Mouse (Mus musculus) forelimb bud, embryonic 11.5 days (tissue): ENCODE results near the gene Lmntd1.

Experiments used
- DNase-seq: peaks from one replicate; pipeline ENCODE4 v3.0.0-alpha.2; 2012; ENCODE audit warnings: low read depth, low spot score

Lmntd1 gene

DNA sequence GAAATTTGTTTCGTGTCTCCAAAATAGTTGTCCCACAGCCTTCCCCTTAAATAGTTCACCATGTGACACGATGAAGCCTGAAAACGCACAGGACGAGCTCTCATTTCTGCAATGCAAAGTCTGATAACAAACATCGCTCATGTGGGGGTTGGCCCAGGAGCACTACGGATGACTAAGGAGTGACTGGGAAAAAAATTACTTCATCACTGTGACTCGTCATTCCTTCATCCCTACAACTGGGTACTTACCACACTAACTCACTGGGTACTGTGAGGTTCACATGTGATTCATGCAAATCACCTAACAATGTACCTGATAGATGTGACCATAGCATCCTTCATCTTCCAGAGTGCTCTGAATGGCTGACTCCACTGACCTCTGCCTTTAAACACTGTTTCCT lies 118.4 kb downstream of the Lmntd1 start:
- DNase-seq = no peak

DNA sequence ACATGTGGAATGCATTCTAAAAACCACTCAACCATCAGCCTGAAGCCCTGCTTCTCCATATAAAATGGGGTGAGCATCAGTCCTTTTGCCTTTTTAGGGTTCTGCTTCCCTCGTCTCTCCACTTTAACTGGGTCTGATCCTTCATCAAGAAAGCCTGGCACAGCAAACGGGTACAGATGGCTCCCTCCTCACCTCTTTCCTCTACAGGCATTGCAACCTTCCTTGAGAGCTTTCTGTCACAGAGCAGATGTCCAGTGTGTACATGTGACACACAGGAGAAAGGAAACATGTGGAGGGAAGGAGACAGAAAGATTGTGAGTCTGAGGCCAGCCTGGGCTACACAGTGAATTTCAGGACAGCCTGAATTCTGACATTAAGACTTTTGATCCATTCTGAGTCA lies 125.9 kb downstream of the Lmntd1 start:
- no peak for DNase-seq

DNA sequence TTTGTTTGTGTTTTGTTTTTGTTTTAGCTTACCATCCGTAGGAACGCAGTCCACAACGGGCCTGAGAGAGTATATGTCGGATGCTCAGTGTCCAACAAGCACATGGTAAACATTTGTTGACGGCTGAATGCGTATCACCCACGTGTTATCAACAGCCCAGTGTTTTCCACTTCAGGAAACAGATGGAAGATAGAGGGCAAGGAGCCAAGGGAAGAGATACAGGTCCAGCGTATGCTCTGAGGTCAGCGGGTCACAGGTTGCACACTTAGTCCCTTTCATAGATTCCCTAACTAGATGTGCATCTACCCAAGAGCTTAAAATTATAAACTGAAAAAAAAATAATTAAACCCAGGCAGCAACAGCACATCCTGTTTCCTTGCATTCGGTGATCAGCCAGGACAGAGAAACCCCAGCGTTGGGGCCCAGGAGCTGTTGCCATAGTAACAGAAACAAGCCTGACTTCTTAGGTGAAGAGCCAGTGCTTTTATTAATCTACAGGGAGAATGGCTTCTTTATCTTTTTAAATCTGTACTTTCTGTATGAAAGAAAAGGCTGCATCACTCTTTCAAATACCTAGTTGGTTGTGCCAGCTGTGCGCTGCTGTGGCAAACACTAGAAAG lies 128.0 kb downstream of the Lmntd1 start:
- no peak for DNase-seq

DNA sequence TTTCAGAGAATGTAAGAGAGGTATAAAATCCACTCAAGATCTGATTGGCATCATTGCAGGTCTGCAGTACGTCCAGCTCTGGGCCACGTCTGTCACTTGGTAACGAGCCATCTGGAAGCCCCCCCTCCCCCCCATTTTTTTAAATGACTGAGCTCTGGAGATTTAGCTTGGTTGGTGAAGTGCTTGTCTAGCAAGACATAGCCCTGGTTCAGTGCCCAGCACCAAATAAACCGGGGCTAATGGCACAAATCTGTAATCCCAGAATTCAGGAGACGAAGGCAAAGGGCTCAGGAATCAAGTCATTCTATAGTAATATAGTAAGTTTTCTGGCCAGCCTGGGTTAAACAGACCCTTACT lies 130.8 kb downstream of the Lmntd1 start:
- no peak for DNase-seq

DNA sequence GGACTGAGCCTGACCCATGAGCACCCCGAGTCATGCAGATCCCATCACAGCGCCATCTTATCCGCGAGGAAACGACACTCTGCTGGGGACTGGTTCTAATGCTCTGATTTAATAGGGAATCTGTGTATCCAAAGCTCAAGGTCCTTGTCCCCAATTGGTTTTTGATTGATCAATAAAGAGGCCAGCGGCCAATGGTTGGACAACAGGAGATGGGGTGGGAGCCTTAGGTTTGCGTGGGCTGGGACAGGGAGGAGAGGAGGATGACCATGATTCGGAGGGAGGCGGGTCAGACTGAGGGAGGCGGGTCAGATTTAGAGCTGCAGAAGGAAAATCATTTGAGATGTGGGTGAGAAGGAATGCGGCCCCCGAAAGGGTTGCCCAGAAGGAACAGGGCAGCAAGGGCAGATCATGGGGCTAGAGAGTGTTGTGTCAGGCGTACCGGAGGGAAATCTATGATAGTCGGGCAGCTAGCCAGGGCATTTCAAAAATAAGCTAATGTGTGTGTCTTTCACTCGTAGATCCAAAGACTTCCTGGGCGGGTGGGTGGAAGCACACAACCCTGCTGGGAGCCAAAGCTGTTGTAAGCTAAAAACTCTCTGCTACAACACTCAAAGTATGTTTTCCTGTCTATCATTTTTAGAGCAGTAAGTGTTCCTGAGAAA lies 131.3 kb downstream of the Lmntd1 start:
- DNase-seq = no peak

DNA sequence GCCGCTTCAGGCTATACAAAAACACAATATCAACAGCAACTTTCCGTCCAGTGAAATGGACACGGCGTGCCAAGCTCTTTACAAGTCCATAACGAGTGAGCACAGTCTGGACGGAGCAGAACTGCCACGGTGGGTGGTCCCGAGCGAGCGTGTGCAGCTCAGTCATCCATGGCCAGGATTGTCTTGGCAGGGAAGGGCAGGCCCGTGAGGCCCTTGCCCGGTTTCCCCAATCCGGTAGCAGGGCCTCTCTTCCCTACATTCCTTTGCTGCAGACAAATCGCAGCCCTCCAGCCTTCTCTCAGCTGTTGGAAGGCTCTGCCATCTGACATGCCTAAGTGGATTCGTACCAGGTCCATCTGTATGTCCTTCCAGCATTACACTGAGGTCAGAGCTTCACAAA lies 132.2 kb downstream of the Lmntd1 start:
- no peak for DNase-seq

DNA sequence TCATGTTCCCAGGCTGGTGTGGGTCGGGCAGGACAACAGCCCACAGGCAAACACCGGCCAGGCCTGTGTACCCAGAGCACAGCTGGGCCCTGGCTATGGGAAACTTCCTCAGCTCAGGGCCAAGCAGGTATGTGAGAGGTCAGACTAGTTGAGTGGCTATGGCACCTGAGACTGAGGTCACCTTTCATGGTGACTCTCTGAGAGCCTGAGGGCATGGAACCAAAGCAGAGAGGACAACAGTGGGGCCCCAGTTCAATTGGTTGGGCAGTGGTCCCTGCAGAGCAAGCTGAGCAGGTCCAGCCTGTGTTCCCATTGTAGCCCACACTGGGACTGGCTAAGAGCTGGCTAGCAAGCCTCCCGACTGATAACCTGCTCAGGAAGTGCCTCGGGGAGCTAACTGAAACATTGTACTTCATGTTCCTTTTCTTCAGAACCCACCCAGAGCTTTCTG lies 135.3 kb downstream of the Lmntd1 start:
- DNase-seq = no peak

DNA sequence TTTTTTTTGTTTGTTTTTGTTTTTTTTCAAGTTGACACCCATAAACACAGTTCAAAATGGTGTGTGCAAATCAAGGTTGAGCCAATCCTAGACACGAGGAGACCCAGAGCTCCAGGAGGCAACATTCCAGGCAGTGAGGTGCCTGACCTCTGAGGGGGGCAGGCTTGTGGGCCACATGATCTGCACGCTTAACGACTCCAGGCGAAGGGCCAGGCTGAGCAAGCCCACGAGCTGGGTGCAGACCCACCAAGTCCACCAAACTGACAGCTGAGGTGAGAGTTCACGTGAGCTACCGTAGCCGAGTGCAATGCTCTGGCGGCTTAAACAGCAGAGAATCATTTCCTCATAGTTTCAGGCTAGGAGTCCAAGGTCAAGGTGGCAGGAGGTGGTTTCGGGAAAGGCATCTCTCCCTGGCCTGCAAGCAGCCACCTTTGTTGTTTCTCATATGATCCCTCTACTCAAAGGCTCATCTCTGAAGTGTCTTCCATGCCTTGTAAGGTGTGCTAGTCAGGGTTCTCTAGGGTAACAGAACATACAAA lies 136.7 kb downstream of the Lmntd1 start:
- no peak for DNase-seq

DNA sequence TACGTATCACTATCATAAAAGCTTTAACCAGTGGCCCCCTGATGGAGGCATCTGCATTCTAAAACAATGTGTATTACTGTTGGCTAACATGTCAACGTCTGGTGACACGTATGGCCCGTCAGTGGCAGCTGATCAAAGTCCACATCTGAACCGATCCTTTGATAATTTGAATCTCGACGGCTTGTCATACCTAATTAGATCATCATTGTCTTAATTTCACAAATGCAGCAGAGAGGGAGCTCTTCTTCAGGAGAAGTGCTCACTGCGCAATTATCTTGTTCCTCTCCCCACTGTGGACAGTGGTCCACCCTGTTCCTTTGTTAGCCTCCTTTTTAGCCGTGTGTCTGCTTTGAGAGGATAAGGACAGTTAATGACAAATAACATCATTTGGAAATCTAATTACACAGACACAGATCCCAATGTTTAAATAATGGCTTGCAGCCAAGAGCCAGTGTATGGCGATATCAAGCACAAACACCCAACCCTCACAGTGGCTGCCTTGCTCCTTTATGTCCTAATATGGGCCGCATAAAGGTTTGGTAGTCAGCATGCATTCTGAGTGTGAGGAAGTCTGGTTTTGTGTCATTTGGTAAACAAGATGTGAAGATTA lies 142.4 kb downstream of the Lmntd1 start:
- DNase-seq = no peak

DNA sequence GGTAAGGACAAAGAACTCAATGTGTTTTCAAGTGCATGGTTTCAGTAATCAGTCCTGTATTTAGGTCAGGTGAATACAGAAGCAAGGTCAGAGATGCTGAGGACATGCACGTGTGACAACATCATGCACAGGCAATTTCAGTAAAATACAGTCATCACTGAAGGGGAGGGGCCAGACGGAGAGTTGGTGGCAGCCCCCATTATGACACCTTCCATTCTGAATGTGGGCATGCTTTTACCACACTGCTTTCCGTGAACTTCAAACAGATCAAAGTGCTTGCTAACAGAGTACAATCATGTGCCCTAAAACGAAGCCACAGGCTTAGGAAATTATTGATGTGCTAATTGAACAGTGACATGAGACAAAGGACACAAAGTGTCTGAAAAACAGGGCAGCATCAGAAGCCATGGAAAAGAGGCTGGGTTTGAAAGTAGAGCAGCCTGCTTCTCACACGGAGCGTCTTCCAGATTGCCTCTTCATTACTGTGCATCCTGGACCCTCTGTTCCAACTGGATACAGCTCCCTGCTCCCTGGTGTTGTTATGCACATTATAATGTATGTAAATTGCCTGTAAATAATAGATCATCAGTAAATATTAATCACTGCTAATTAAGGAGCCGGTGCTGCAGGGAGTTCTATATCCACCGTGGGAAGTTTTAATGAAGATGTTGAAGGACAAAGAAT lies 144.7 kb downstream of the Lmntd1 start:
- DNase-seq = no peak

DNA sequence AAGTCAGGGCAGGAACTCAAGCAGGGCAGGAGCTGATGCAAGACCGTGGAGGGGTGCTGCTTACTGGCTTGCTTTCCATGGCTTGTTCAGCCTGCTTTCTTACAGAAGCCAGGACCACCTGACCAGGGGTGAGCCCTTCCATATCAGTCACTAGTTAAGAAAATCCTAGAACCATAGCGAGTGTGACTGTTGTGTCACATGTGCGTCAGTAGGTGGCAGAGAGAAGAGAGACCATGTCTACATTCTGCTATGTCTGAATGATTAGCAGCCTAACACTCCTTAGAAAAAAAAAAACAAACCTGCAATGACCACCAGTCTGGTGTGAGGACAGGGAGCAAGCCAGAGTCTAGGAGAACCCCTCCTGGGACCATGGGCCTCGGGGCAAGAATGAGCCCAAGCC lies 150.1 kb downstream of the Lmntd1 start:
- no peak for DNase-seq

DNA sequence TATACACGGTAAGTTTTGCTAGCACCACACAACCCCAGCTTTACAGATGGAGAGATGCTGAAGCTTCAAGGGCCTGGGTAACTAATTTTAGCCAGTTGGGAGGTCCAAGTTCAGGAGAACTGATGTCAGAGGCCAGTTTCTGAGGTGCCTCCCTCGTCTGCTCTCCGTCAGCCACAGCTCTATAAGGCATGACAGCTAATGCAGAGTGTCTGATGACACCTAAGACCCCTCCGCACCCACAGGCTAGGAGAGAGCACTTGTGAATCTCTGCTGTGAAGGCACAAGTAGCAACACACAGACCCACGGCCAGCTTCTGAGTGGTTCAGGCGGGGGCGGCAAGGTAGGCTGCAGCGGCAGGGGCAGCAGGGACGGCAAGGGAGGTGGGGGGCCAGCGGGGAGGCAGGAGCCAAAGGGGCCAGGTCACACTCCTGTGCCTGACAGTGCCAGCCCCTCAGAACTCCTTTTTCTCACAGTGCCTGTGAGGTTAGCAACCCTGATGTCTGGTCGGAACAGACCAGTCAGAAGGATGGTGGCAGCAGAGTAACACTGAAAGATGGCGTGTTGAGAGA lies 151.4 kb downstream of the Lmntd1 start:
- no peak for DNase-seq

DNA sequence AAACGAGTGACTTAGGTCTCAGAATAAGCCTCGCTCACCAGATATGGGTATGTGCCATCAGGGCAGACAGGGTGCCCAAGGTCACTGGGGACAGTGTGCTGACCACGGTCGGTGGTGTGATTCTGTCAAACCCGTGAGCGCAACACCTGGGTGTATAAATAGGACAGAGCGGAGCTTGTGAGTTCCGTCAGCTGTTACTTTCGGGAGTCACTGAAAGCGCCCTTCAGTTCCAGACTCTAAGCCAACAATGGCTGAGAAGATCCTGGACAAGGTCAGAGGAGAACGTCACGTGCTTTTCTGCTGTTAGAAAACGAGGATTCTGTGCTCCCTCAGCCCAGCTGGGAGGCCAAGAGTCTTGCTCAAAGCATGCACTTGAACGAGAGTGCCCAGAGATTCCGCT lies 157.1 kb downstream of the Lmntd1 start:
- no peak for DNase-seq

DNA sequence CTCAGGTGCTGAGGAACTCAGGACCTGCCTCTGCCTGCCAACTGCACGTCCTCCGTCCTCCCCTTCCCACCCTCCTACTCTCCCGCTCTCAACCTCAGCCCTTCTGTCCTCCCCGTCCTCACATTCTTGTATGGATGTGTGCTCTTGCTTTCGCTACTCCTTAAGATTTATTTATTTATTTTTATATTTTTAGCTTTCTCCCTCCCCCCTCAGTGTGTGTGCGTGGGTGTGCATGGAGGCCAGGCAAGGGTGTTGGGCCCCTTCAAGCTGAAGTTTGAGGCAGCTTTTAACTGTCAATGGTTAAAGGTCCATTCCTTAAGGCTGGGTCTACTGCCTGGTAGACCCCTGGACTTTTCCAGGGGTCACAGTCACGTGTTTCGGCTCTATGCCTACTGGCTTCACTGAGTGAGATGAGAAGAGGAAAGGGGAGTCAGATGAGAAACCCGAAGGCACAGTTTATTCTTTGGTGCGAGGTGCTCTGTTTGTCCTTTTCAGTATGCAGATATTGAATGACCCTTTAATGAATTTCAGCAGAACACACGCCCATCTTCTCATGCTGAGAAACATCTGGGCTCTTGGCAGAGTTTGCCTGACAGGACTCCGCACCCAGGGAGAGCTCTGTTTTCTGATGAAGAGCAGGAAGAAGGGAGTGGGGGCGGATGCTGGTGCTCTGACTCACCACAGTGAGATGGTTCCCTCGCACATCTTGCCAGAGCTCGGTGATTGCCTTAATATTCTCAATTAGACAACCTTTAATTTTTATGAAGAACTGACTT lies 163.3 kb downstream of the Lmntd1 start:
- no peak for DNase-seq

DNA sequence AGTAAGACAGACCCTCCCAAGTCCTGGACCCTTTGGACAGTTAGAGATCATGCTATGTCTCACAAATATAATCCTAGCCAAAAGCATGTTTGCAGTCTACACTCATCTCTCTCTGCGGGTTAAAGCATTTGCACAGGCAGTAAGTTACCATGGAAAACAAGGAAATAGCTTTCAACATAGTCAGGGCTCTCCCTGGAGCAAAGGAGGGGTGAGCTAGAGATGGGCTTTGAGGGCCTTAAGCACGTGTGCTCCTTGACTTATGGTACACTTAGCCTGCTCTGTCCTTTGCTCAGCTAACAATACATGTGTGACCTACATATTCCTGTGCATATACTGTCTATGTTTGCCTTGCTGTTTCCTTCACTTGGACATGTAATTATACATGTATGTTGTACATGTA lies 165.8 kb downstream of the Lmntd1 start:
- DNase-seq = no peak

DNA sequence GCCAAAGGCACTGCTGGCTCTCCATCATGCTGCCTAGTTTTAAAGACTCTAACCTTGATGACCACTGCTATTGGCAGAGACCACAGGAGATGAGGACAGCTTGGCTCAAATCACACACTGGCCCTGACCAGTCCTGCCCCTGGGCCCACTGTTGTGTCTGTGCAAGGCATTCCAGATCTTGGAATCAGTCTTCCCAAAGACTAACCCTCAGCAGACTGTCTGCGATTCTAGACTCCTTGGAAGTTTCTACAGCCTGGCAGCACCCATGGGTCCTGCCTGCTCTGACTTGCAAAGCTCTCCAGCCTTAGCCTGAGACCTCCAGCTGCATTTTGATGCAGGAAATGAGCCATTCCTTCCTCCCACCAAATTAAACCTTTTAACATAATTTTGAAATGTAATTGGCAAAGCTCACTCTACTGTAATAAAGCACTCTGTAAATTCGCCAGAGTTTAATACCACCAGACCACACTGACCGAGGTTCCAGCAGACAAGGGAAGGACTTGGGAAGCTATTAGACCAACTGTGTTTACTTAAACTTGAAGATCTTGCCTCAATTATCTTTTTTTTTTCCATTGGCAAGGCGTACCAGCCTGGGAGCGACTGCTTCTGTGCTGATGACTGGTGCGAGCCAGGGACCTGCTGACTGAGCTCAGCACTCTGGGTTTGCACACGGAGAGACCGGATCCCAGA lies 168.2 kb downstream of the Lmntd1 start:
- no peak for DNase-seq

DNA sequence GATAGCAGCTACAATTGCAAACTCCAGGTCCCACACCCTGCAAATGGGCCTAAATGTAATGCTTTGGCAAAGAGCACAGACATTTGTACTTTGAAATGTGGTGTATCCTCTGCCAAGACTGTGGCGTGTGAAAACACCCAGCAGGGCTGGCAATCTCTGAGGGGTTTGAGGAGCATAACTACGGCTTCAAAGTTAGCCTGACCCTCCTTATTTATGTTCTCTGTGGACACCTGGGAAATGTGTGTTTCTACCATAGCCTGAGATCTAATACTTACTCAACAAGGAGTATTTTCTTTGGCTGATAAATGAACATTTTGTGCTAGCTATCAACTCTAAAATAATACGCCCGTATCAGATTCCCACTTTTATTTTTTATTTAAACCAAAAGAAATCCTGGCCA lies 168.7 kb downstream of the Lmntd1 start:
- DNase-seq = no peak

DNA sequence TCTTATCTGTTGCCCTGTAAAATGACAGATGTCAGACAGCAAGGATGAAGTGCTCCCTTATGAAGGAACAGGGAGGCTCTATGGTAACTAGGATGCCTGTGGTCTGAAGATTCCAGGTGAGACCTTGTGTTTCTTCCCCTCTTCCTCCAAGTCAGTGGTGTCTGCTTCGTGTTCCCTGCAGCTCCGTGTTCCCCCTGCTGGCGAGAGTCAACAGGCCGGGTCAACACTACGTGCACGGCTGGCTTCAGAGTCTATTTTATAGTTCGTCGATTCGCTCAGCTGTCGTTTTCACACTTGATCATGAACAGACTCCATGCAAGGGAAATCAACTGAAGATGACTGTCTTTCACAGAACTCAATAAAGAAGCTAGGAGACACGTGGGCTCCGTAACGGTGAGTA lies 171.3 kb downstream of the Lmntd1 start:
- no peak for DNase-seq

DNA sequence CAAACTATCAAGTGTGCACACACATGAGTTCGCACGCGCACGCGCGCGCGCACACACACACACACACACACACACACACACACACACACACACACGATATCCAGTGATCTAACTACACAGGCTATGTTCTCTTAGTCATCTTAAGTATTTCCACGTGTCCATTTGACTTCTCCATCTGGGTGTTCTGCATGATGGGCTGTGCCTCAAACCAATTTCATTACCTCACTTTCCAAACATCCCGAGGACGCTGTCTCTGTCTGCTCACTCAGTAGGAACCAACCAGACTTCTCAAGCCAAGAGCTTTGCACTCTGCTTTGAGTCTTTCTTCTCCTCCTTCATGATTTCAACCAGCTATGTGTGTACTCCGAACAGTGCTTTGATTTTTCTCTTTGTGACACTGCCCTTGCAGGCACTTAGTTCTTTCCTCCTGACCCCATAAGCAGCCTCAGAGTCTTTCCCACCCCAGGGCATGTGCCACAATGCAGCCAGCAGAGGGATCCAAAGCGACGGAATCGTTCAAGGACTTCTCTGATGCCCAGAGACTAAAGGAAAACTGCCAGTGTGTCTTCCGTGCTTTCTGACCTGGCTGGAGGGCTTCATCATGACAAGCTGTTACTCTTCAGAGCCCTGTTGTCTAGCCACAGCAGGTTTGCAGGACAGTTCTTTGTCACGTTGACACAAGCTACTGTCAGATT lies 172.6 kb downstream of the Lmntd1 start:
- DNase-seq = peak; percentile 43

DNA sequence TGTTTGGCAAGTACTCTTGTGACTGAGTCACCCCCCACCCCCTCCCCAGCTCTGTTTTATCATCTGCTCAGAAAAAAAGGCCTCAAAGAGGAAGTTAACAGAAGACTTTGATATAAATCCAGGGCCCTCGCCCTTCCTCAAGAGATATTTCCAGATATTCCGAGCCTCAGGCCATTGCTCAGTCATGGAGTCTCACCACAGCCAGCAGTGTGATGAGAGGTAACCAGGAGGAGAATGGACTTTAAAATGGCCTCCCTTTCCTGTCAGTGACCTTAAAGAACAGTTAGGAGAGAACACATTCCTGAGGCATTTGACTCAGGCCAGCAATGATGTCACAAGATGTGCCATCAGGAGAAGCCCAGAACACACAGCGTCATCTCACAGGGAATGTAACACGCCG lies 175.3 kb downstream of the Lmntd1 start:
- DNase-seq = no peak
